ENCODE assay signal across 8 mouse cellular contexts in the genomic region with DNA sequence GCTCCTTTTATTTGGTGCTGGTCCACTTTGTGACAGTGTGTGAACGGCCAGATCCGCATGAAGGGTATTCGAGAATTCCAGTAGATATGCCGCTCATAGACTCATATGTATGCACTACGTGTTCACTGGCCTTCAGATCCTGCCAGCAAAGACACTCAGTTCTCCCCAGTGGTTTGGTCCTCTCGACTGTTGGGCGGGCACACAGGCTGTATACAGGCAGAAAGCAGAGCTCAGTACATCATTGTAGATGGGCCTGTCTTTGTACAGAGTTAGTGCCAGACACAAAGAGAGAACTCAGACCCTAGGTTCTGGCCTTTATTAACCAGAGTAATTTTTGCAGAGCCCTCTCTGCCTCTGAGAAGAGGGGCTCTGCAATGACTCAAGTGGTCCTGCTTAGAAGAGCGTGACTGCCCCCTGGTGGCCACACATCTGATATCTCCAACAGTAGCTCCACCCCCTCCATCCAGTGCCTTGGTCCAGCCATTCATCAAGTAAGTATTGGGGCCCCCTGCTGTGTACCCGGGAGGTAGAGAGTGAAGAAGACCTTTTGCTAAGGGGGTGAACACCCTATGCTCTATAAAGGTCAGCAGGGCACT. TPM values are rescaled to one million over a fixed set of nuclear protein-coding genes. Genes with fewer than 3 reads are reported as not detected.
DNase-seq lines count a peak whose midpoint lies in the region; ATAC-seq and TF ChIP-seq lines count a peak whose summit lies in the region.

No protein-coding gene starts in this region.

- no peak overlapping the region for H3K4me3 ChIP-seq in hindbrain, embryonic 13.5 days

- CTCF ChIA-PET in Patski (lab: Charles Lee): interaction anchor here (0.6 to 3.1 kb wide), 23 partner anchors 9 to 200 kb away, joined by 3 to 16 read pairs (median 3); a partner anchor contains a TSS

- no peak for DNase-seq in Patski (ENCODE audit: low read depth, low spot score)
- DNase-seq in cerebellum, postnatal 10 days: peak; percentile 95 to 97
- peak; percentile 66 to 81 for DNase-seq in frontal cortex, postnatal 14 days (ENCODE audit: low spot score in 2 of 2)
- DNase-seq in layer of hippocampus, postnatal 25 days (ENCODE audit: extremely low spot score in 1 of 2, low spot score in 1 of 2): peak; percentile 71 to 95
- DNase-seq in lung, postnatal 14 days: peak; percentile 91
- peak; percentile 84 for DNase-seq in right cerebral cortex, adult 18-20 months
- peak; percentile 84 for DNase-seq in urinary bladder, postnatal 14 days (ENCODE audit: low spot score)

- TF ChIP-seq CTCF in Patski (IDR thresholded peaks at IDR 0.05): peak; percentile 84

- H3K27ac ChIP-seq in hindbrain, embryonic 13.5 days: peak overlapping the region; percentile 64

- in situ Hi-C loops in Patski (cut with MboI; ENCODE audit: low pct_unique_long_range_greater_than_20kb): loop anchor here (5.0 kb wide), 1 partner anchor 190 kb away; a partner anchor contains a TSS

- 33% methylated on average over 9 of the region's 9 CpGs for WGBS in hindbrain, embryonic 13.5 days

- peaks cover 3% of the 10 kb centered on the region for H3K27me3 ChIP-seq in Patski
- H3K27me3 ChIP-seq in hindbrain, embryonic 13.5 days: no peaks in the 10 kb centered on the region

- H3K4me1 ChIP-seq in hindbrain, embryonic 13.5 days (replicated peaks): peaks cover 55% of the 10 kb centered on the region

- POLR2A ChIA-PET in Patski (lab: Charles Lee): interaction anchor here (0.6 kb wide), 1 partner anchor 325 kb away, joined by 3 read pairs; no protein-coding TSS in a partner anchor

- peak; percentile 52 for ATAC-seq in Patski
- ATAC-seq in hindbrain, embryonic 13.5 days (ENCODE audit: low FRiP score): peak; percentile 76

- H3K4me2 ChIP-seq in hindbrain, embryonic 13.5 days: no peak overlapping the region

- no peaks in the 10 kb centered on the region for H3K9me3 ChIP-seq in hindbrain, embryonic 13.5 days

- H3K36me3 ChIP-seq in hindbrain, embryonic 13.5 days: no peaks in the 10 kb centered on the region

- H3K9ac ChIP-seq in hindbrain, embryonic 13.5 days: no peak overlapping the region

RNA-seq across cellular contexts. Expression of a gene that starts 30.3 kb away (rescaled TPM):
- polyA plus RNA-seq in Patski (2021): 18.9 TPM
- polyA plus RNA-seq in hindbrain, embryonic 13.5 days (2015; fragmentation: Nextera tagmentation; extraction: Ambion mirVana): 26.8 and 32.3 TPM in 2 replicates
- total RNA-seq in layer of hippocampus, postnatal 25 days (2021): 10 to 100 TPM; 48.2 to 53.3 TPM
